Mouse (Mus musculus) liver (tissue): ENCODE measurements around the gene Gm49369.
A peak's percentile ranks its signal among the peaks of the same experiment; 100 is the strongest.

Experiments used
- DNase-seq: peaks from one replicate; pipeline ENCODE4 v3.0.0-alpha.2; 2020; ENCODE audit warnings: mixed read lengths

Gene Gm49369

GRCm38 (mm10) chr7:142393191-142393590 lies 10.7 kb upstream of the Gm49369 start:
- peak; percentile 95 for DNase-seq

GRCm38 (mm10) chr7:142391609-142392008 lies 9.1 kb upstream of the Gm49369 start:
- DNase-seq: no peak

- DNase-seq: no peak
Measured at GRCm38 (mm10) chr7:142391108-142391507, 8.6 kb upstream of the Gm49369 start.

DNA sequence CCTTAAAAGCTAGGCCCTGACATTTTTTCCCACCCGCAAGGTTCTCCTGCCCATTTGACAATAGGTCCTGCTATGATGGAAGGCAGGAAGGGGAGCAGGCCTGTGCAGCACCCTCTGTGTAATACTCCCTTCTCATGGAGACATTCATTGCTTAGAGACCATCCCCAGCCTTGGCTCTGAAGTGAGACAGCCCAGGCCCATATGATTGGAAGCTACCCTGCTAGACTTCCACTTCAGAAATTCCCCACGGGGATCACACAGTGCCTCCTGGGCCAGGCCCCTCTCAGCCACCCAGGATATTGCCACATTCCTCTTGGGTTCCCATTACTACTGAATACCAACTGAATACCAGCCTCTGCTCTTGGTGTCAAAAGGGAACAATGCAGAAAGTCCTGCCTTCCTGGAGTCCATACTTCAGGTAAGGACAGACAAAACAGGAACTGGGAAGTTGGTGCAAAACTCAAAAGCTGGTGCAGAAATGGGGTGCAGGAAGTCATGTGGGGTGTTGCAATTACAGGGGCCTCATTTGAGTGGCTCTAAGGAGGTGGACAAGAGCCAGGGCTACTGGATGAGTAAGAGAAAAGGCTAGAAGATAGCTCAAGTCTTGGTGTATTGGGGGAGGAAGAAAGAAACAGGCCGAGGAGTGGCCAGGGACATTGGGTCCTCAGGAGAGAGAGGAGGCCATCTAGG lies 7.6 kb upstream of the Gm49369 start:
- no peak for DNase-seq

DNA sequence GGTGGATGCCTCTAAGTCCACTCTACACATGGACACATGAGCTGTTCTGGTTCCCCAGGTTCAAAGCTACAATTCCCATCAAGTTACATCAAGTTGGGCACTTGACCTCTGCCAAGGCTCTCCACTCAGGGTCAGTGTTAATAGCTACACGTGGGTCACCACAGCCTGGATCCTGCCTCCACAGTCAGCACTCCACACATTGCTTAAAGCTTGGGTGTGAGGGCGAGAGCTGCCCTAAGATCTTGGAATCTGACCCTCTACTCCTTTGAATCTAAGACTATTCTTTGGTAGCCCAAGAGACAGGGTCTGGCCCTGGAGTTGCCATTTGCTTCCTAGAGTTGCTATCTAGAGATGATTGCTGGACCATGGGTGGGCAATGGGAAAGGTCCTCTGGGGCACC lies 6.3 kb upstream of the Gm49369 start:
- DNase-seq: no peak

DNA sequence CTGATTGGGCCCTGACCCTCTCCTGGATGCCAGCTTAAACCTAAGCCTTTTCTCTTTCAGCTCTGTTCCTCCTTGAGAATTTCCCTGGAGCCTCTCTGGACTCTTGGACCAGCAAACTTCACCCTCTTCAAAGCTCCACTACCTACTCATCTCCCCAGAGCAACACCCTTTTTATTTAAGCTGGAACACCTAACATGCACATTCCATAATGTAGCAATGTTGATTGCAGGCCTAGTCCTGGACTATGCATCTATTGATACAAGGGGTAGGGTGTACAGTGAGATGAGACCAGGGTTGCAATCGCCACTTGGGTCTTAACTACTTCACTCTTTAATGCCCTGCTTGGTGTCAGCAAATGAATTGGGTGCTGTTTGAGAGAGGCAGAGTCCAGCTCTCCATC lies 5.7 kb upstream of the Gm49369 start:
- no peak for DNase-seq

DNA sequence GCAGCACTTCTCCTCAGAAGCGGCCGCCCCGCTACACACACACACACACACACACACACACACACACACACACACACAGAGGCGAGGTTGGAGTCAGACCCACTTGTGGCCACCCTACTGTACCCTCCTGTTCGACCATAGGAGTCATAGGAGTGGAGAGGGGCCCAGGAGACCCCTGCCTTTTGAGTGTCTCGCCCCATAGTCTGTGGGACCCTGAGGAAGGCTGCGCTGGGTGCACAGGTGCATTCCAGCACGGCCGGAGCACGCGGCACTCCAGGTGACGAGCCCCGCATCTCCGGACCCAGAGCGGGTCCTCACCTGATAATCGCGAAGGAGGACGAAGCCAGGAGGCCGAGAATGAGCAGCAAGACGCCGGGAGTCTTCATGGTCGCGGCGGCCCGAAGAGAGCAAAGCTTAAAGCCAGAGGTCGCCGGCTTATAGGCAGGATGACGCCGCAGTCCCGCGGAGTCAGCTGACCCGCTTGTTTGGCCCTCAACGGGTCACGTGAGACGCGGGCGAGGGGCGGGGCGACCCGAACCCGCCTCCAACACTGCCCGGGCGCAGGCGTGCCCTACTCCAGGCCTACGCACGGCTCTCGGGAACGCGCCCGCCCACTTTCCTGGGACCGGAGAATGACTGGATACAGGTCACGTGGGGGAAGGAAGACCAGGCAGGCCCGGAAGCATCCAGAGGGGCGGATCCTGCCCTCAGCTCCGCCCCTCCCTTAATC lies 5.1 kb upstream of the Gm49369 start, which contains the start of gene Ctsd:
TSS of gene Ctsd (minus strand) at position 620 of the 730 bp plus-strand sequence.
- peak; percentile 99 for DNase-seq

- peak; percentile 80 for DNase-seq
Measured at GRCm38 (mm10) chr7:142386621-142387201, 4.2 kb upstream of the Gm49369 start.

GRCm38 (mm10) chr7:142385742-142386403 lies 3.4 kb upstream of the Gm49369 start:
- DNase-seq: no peak

GRCm38 (mm10) chr7:142384306-142384705 lies 1.8 kb upstream of the Gm49369 start:
- DNase-seq: peak; percentile 57

DNA sequence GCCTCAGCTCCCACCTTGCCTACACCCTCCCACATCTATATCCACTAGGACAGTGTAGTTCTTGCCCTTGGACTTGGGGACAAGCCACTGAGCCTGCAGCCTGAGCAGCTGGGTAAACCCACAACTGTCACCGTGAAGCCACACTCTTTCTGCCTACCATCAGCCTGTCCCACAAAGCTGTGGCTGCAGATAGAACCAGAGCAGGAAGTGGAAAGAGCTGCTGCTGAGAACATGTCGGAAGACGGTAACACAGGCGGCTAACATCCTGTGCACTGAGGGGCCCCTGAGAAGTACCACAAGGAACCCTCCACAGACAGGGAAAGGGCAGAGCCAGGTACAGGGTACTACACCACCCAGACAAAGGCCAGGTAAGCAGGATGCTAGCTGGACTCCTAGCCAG lies 1.3 kb downstream of the Gm49369 start:
- DNase-seq: no peak

- no peak for DNase-seq
Measured at GRCm38 (mm10) chr7:142379186-142379585, 3.3 kb downstream of the Gm49369 start.

DNA sequence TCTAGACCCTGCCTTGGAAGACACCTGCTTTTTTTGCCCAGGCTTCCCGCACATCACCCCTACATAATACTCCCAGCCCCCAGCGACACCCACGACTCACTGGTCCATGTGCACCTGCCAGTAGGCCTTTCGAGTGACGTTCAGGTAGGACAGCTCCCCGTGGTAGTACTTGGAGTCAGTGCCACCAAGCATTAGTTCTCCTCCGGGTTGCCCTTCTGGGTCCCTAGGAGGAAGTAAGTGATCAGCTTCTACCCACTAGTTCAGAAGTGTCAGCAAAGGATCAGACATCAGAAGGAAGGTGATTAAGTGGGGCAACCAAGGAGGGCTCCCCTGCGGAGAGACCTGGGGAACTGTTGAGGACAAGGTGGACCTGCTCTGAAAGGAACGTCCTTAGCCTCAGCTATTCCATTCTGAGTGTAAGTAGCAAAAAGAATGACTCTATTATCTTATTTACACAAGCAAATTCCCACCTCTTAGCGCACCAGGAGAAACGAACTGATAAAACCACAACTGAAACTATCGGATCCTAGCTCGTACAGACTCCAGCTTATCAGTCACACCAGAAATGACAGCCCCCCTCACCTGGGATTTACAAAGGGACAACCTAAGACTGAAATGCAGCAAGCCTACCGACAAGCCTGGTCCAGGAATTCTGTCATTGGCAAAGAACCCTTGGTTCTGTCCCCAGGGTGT lies 5.1 kb downstream of the Gm49369 start:
- DNase-seq: peak; percentile 71

- no peak for DNase-seq
Measured at GRCm38 (mm10) chr7:142376096-142376495, 6.4 kb downstream of the Gm49369 start.

DNA sequence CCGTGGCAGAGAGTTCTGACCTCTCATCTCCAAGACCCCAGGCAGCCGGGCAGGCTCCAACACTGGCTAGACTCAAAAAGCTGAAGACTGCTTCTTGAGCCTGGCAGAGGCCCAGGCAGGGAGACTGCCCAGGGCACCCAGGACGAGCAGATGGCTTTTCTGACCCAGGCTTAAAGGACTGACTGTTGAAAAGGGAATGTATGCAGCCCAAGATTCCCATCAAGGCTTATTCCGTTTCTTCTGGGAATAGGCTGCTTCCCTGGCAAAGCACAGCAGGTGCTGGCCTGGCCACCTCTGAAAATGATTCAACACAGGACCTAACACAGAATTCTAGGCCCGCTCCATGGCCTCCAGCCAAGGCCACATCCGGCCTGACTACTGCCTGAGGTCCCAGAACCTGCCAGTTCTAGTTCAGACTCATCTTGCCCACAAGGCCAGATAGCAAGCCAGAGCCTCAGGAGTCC lies 7.2 kb downstream of the Gm49369 start:
- DNase-seq: no peak

DNA sequence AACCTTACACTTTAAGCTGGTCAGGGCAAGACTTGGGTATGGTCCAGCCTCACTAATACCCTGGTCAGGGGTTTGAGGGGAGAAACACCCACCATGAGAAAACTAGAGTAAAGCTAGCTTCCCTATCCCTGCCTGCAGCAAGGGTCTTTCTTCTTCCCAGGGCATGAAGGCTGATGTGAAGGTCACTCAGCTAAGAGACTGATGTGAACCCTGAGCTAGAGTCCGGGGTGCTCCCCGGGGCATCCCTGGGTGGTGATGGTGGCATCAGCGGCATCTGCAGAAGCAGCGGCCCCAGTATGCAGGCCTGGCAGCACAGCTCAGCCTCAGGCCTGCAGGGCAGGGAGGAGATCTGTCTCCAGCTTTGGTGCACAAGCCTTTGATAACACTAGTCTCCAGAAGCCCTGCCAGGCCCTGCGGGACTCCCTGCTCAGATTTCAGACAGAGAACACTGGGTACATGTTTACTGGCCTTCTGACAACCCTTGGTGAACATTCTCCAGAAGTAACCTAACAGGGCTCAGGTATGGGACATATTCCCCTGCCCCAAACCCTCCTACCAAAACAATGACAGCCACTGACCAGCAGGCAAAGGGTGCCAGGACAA lies 8.0 kb downstream of the Gm49369 start:
- DNase-seq: no peak

DNA sequence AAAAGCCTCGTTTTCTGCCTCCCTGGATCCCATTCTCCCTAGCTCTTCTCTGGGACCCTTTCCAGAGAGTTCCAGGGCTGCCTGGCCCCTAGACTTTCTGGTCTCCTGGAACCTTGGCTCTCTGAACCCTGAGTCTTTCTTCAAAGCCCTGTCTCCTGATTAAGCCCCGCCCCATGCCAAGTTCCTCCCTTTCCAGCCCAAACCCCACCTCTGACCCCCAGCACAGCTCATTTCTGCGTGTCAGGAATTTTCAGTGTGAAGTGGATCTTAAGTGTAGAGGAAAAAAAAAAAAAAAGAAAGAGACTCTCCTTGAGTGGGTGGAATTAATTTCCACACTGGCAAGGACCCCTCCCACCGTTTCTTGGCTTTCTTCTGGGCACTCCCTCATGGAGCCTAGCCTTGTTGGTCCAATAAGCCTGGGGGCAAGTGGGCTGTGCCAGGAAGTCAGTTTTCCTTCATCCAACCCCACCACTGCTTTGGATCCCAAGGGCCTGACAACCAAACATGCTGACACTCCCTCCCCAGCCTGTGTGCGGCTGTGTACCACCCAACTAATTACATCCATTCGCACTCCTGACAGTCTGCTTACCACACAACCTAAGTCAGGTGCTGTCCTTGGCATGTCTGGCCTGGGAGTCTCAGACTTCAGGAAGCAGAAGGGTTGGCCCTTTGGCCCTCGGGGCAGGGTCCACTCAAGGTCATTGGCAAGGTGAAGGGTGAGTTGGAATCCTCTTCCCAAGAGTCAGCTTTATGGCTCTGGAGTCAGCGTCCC lies 8.6 kb downstream of the Gm49369 start, which contains the start of gene Ifitm10:
TSS of gene Ifitm10 (minus strand) at position 113 of the 772 bp plus-strand sequence.
- peak; percentile 9 for DNase-seq

DNA sequence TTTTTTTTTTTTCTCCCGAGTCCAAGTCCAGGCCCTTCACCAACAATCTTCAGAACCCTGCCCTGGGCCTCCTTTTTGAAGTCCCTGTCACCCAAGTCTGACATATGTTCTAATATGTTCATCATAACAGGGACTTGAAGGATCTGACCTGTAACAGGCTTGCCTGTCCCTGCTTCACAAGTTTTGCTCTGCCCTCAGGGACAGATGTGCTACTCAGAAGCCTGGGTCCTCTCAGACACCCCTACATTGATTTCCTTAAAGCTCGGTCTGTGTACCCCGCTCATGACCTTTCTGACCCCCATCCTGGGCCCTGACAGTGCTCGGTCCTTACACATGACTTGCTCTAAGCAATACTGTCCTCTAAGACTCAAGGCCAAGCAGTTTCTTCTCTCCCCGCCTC lies 9.4 kb downstream of the Gm49369 start:
- peak; percentile 1 for DNase-seq

DNA sequence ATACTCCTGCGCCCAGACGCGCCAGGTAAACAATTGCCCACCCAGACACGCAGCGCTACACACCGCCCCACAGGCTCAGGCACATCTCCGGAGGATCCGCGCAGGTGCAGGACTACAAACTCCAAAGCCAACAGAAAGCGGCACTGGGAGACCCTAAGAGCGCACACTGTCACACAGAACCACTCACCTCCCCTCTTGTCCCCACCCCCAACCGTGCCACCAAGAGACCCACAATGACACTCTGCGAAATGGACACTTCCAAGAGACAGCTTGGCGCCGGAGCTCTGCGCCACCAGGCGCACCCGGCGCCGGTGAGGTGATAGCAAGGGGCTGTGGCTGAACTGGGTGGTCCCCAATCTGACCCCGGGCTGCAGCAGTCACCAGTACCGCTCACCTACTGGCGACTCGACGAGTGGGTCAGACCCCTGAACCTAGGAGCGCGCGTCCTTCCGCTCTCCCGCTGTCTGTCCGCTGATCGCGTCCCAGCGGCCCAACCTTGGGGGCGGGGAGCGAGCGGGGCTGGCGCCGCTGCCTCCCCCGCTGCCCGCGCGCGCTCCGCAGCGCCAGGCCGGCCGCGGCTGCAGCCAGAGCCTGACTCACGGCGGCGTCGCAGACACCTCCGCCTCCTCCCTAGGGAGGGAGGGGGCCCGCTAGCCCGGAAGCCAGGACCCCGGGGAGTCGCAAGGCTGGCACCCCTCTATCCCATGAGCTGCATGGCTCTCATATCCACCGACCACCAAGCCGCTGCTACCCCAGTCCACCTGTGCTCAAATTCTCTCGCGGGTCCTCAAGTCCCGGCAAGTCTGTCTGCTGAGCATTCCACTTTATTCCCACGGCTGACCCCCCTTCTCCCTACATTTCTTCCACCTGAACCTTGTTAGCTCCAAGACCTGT lies 10.5 kb downstream of the Gm49369 start:
- peak; percentile 6 for DNase-seq

- peak; percentile 3 for DNase-seq
Measured at GRCm38 (mm10) chr7:142371398-142371767, 11.1 kb downstream of the Gm49369 start.
